In genomic region chr1:171375646-171376097, GRCm38 (mm10) we compare ENCODE assay signal across 11 mouse cellular contexts. TPM values are rescaled to one million over a fixed set of nuclear protein-coding genes. Genes with fewer than 3 reads are reported as not detected.
DNase-seq lines count a peak whose midpoint lies in the region; ATAC-seq and TF ChIP-seq lines count a peak whose summit lies in the region.
"Had no signal": no experiment of that assay in that cellular context is flagged by ENCODE, and none has a peak within 500 bp of the region (broad histone marks: within the 10 kb centered on the region; RNA-seq: fewer than 3 reads in every experiment).

No protein-coding gene starts in this region.

- H3K4me2 ChIP-seq in limb, embryonic 12.5 days: no peak overlapping the region
- no peak overlapping the region for H3K4me2 ChIP-seq in embryonic facial prominence, embryonic 12.5 days (replicated peaks)
- peak overlapping the region; percentile 19; the same call in 1 of the 2 replicates for H3K4me2 ChIP-seq in lung, embryonic 16.5 days (ENCODE audit: low read depth, low read length)

- intact Hi-C loops in left cerebral cortex, adult 2 months (cut with DNase I): no loop called here

- H3K4me3 ChIP-seq in limb, embryonic 12.5 days (replicated peaks): no peak overlapping the region
- no peak overlapping the region for H3K4me3 ChIP-seq in limb, embryonic 10.5 days
- H3K4me3 ChIP-seq in embryonic facial prominence, embryonic 12.5 days: no peak overlapping the region
- H3K4me3 ChIP-seq in lung, embryonic 16.5 days (ENCODE audit: low read length): no peak overlapping the region
- no peak overlapping the region for H3K4me3 ChIP-seq in left cerebral cortex, adult 2 months

- H3K4me1 ChIP-seq in limb, embryonic 12.5 days (replicated peaks): peaks cover 21% of the 10 kb centered on the region
- H3K4me1 ChIP-seq in limb, embryonic 10.5 days: peaks cover 27% of the 10 kb centered on the region
- peaks cover 20% of the 10 kb centered on the region for H3K4me1 ChIP-seq in embryonic facial prominence, embryonic 12.5 days
- H3K4me1 ChIP-seq in lung, embryonic 16.5 days (replicated peaks; ENCODE audit: control insufficient read depth, insufficient read depth, low read length): peaks cover 16% of the 10 kb centered on the region

- peaks cover 44% of the 10 kb centered on the region for H3K27me3 ChIP-seq in limb, embryonic 12.5 days
- peaks cover 52% of the 10 kb centered on the region for H3K27me3 ChIP-seq in limb, embryonic 10.5 days (ENCODE audit: low read depth, poor library complexity, severe bottlenecking)
- peaks cover 13% of the 10 kb centered on the region for H3K27me3 ChIP-seq in embryonic facial prominence, embryonic 12.5 days
- H3K27me3 ChIP-seq in lung, embryonic 16.5 days (ENCODE audit: control insufficient read depth, insufficient read depth, low read depth, low read length): peaks cover 2% of the 10 kb centered on the region; the same call in 1 of the 2 replicates

- no peak overlapping the region; the same call in 1 of the 2 replicates for H3K9ac ChIP-seq in limb, embryonic 12.5 days (replicated peaks)
- H3K9ac ChIP-seq in embryonic facial prominence, embryonic 12.5 days: no peak overlapping the region
- no peak overlapping the region for H3K9ac ChIP-seq in lung, embryonic 16.5 days (ENCODE audit: low read length)

- no peaks in the 10 kb centered on the region for H3K36me3 ChIP-seq in limb, embryonic 12.5 days
- no peaks in the 10 kb centered on the region for H3K36me3 ChIP-seq in limb, embryonic 10.5 days
- no peaks in the 10 kb centered on the region for H3K36me3 ChIP-seq in embryonic facial prominence, embryonic 12.5 days
- no peaks in the 10 kb centered on the region for H3K36me3 ChIP-seq in lung, embryonic 16.5 days (ENCODE audit: control insufficient read depth, insufficient read depth, low read length)

- H3K9me3 ChIP-seq in limb, embryonic 12.5 days: no peaks in the 10 kb centered on the region
- no peaks in the 10 kb centered on the region for H3K9me3 ChIP-seq in limb, embryonic 10.5 days (replicated peaks)
- no peaks in the 10 kb centered on the region for H3K9me3 ChIP-seq in embryonic facial prominence, embryonic 12.5 days
- H3K9me3 ChIP-seq in lung, embryonic 16.5 days (ENCODE audit: control insufficient read depth, low read length): no peaks in the 10 kb centered on the region

- no peak for DNase-seq in limb, embryonic 10.5 days (ENCODE audit: low spot score)
- DNase-seq in urinary bladder, adult 2 months (ENCODE audit: low spot score): peak; percentile 68
- no peak for DNase-seq in cerebellum, postnatal 36 days
- no peak for DNase-seq in left cerebral cortex, adult 2 months (ENCODE audit: extremely low spot score in 1 of 2, low spot score in 2 of 2)
- DNase-seq in gastrocnemius, postnatal 25 days: no peak
- DNase-seq: thymus, postnatal 25 days had no signal

- 48% methylated on average over 9 of the region's 9 CpGs for WGBS in limb, embryonic 12.5 days
- 50% methylated on average over 9 of the region's 9 CpGs for WGBS in limb, embryonic 10.5 days
- 35% methylated on average over 9 of the region's 9 CpGs for WGBS in embryonic facial prominence, embryonic 12.5 days
- 33% methylated on average over 9 of the region's 9 CpGs for WGBS in lung, embryonic 16.5 days

- ATAC-seq in limb, embryonic 12.5 days (ENCODE audit: insufficient number of reproducible peaks, insufficient read depth, low FRiP score, low TSS enrichment, low read depth): no peak
- peak; percentile 32; the same call in 1 of the 2 replicates for ATAC-seq in embryonic facial prominence, embryonic 12.5 days (ENCODE audit: insufficient number of reproducible peaks, insufficient read depth, low FRiP score, low TSS enrichment)
- peak; percentile 87 for ATAC-seq in lung, embryonic 16.5 days (ENCODE audit: low read depth)
- ATAC-seq: hindbrain, embryonic 16.5 days had no signal

- peak overlapping the region; percentile 7; the same call in 1 of the 2 replicates for H3K27ac ChIP-seq in limb, embryonic 12.5 days
- no peak overlapping the region for H3K27ac ChIP-seq in limb, embryonic 10.5 days
- H3K27ac ChIP-seq in embryonic facial prominence, embryonic 12.5 days: no peak overlapping the region
- peak overlapping the region; percentile 47; the same call in 1 of the 2 replicates for H3K27ac ChIP-seq in lung, embryonic 16.5 days (ENCODE audit: low read length)
- H3K27ac ChIP-seq in left cerebral cortex, adult 2 months: no peak overlapping the region

- TF ChIP-seq CTCF in left cerebral cortex, adult 2 months (IDR thresholded peaks at IDR 0.05): no peak

RNA-seq across cellular contexts. Expression of gene Nectin4, which starts 5.8 kb away (rescaled TPM):
- 6.2 and 7.8 TPM in 2 replicates for polyA plus RNA-seq in limb, embryonic 12.5 days (2016; fragmentation: Nextera tagmentation; extraction: Ambion mirVana)
- 3.4 and 4.8 TPM in 2 replicates for polyA plus RNA-seq in limb, embryonic 10.5 days (2016; fragmentation: Nextera tagmentation; extraction: Ambion mirVana)
- polyA plus RNA-seq in embryonic facial prominence, embryonic 12.5 days (2016; fragmentation: Nextera tagmentation; extraction: Ambion mirVana): 7.5 and 8.7 TPM in 2 replicates
- polyA plus RNA-seq in lung, embryonic 16.5 days (2015; fragmentation: Nextera tagmentation; extraction: Ambion mirVana): 7.4 and 9.4 TPM in 2 replicates
- polyA plus RNA-seq in urinary bladder, adult 2 months (2012; rRNA removed): 35.1 and 39.2 TPM in 2 replicates
- total RNA-seq in left cerebral cortex, adult 2 months (2021): 1 to 10 TPM; 3.0 to 3.1 TPM
- total RNA-seq in gastrocnemius, postnatal 25 days (2021): not detected
- total RNA-seq: gastrocnemius, adult 18-20 months had no signal

RNA-seq across cellular contexts. Expression of gene Arhgap30, which starts 13.1 kb away (rescaled TPM):
- 0.75 and 0.91 TPM in 2 replicates for polyA plus RNA-seq in limb, embryonic 12.5 days (2016; fragmentation: Nextera tagmentation; extraction: Ambion mirVana)
- polyA plus RNA-seq in limb, embryonic 10.5 days (2016; fragmentation: Nextera tagmentation; extraction: Ambion mirVana): 0.56 and 0.69 TPM in 2 replicates
- polyA plus RNA-seq in embryonic facial prominence, embryonic 12.5 days (2016; fragmentation: Nextera tagmentation; extraction: Ambion mirVana): 0.97 and 1.1 TPM in 2 replicates
- 2.6 and 3.2 TPM in 2 replicates for polyA plus RNA-seq in lung, embryonic 16.5 days (2015; fragmentation: Nextera tagmentation; extraction: Ambion mirVana)
- polyA plus RNA-seq in urinary bladder, adult 2 months (2012; rRNA removed): 4.2 and 5.0 TPM in 2 replicates
- total RNA-seq in left cerebral cortex, adult 2 months (2021): 1 to 10 TPM; 2.0 to 2.2 TPM
- total RNA-seq in gastrocnemius, postnatal 25 days (2021): under 1 TPM; 0.49 to 0.86 TPM

RNA-seq across cellular contexts. Expression of gene Klhdc9, which starts 15.1 kb away (rescaled TPM):
- polyA plus RNA-seq in limb, embryonic 12.5 days (2016; fragmentation: Nextera tagmentation; extraction: Ambion mirVana): 2.0 and 2.2 TPM in 2 replicates
- polyA plus RNA-seq in limb, embryonic 10.5 days (2016; fragmentation: Nextera tagmentation; extraction: Ambion mirVana): 1.6 and 2.4 TPM in 2 replicates
- 1.0 and 1.8 TPM in 2 replicates for polyA plus RNA-seq in embryonic facial prominence, embryonic 12.5 days (2016; fragmentation: Nextera tagmentation; extraction: Ambion mirVana)
- polyA plus RNA-seq in lung, embryonic 16.5 days (2015; fragmentation: Nextera tagmentation; extraction: Ambion mirVana): 3.8 and 4.4 TPM in 2 replicates
- polyA plus RNA-seq in urinary bladder, adult 2 months (2012; rRNA removed): 2.3 and 2.8 TPM in 2 replicates
- 1 to 10 TPM; 6.2 to 7.1 TPM for total RNA-seq in left cerebral cortex, adult 2 months (2021)
- total RNA-seq in gastrocnemius, postnatal 25 days (2021): not detected
- total RNA-seq: gastrocnemius, adult 18-20 months had no signal

RNA-seq across cellular contexts. Expression of gene Pfdn2, which starts 30.2 kb away (rescaled TPM):
- polyA plus RNA-seq in limb, embryonic 12.5 days (2016; fragmentation: Nextera tagmentation; extraction: Ambion mirVana): 123 and 128 TPM in 2 replicates
- 149 TPM in 2 replicates for polyA plus RNA-seq in limb, embryonic 10.5 days (2016; fragmentation: Nextera tagmentation; extraction: Ambion mirVana)
- polyA plus RNA-seq in embryonic facial prominence, embryonic 12.5 days (2016; fragmentation: Nextera tagmentation; extraction: Ambion mirVana): 118 and 127 TPM in 2 replicates
- polyA plus RNA-seq in lung, embryonic 16.5 days (2015; fragmentation: Nextera tagmentation; extraction: Ambion mirVana): 86.4 and 99.8 TPM in 2 replicates
- 47.8 and 66.6 TPM in 2 replicates for polyA plus RNA-seq in urinary bladder, adult 2 months (2012; rRNA removed)
- 100 to 1,000 TPM; 186 to 191 TPM for total RNA-seq in left cerebral cortex, adult 2 months (2021)
- total RNA-seq in gastrocnemius, postnatal 25 days (2021): 10 to 100 TPM; 85.5 to 89.0 TPM

RNA-seq across cellular contexts. Expression of gene Nit1, which starts 30.2 kb away (rescaled TPM):
- 43.8 and 43.9 TPM in 2 replicates for polyA plus RNA-seq in limb, embryonic 12.5 days (2016; fragmentation: Nextera tagmentation; extraction: Ambion mirVana)
- polyA plus RNA-seq in limb, embryonic 10.5 days (2016; fragmentation: Nextera tagmentation; extraction: Ambion mirVana): 32.8 and 36.3 TPM in 2 replicates
- 43.6 and 44.8 TPM in 2 replicates for polyA plus RNA-seq in embryonic facial prominence, embryonic 12.5 days (2016; fragmentation: Nextera tagmentation; extraction: Ambion mirVana)
- polyA plus RNA-seq in lung, embryonic 16.5 days (2015; fragmentation: Nextera tagmentation; extraction: Ambion mirVana): 43.5 and 44.9 TPM in 2 replicates
- 63.1 and 70.2 TPM in 2 replicates for polyA plus RNA-seq in urinary bladder, adult 2 months (2012; rRNA removed)
- total RNA-seq in left cerebral cortex, adult 2 months (2021): 10 to 100 TPM; 43.3 to 44.3 TPM
- 10 to 100 TPM; 21.8 to 21.9 TPM for total RNA-seq in gastrocnemius, postnatal 25 days (2021)

Comparison
In these comparisons a context has a peak if more than half of its experiments do, and no peak if none do; other contexts are left out.
1. H3K27ac ChIP-seq: peak in limb, embryonic 12.5 days (single experiment) and lung, embryonic 16.5 days (single experiment); none in limb, embryonic 10.5 days (single experiment), embryonic facial prominence, embryonic 12.5 days (single experiment) and left cerebral cortex, adult 2 months (single experiment).